Comparison of ENCODE assay signal across 10 mouse cellular contexts in genomic region chr4:135912835-135913234, GRCm38 (mm10). TPM values are rescaled to one million over a fixed set of nuclear protein-coding genes. Genes with fewer than 3 reads are reported as not detected.
DNase-seq lines count a peak whose midpoint lies in the region; ATAC-seq and TF ChIP-seq lines count a peak whose summit lies in the region.
"Had no signal": no experiment of that assay in that cellular context is flagged by ENCODE, and none has a peak within 500 bp of the region (broad histone marks: within the 10 kb centered on the region; RNA-seq: fewer than 3 reads in every experiment).

No protein-coding gene starts in this region.

- peaks cover 19% of the 10 kb centered on the region; the same call in 1 of the 2 replicates for H3K4me1 ChIP-seq in spleen, adult 2 months (ENCODE audit: control insufficient read depth, insufficient read depth, insufficient read length)
- no peaks in the 10 kb centered on the region for H3K4me1 ChIP-seq in hindbrain, embryonic 11.5 days (replicated peaks; ENCODE audit: control insufficient read depth, insufficient read depth, low read length)
- peaks cover 17% of the 10 kb centered on the region for H3K4me1 ChIP-seq in liver, embryonic 16.5 days (ENCODE audit: control insufficient read depth, low read depth, low read length)

- peak; percentile 79 for ATAC-seq in hindbrain, embryonic 11.5 days (ENCODE audit: low FRiP score)
- peak; percentile 41; the same call in 1 of the 2 replicates for ATAC-seq in liver, embryonic 16.5 days (ENCODE audit: low read depth)

- H3K27me3 ChIP-seq in spleen, adult 2 months (ENCODE audit: control insufficient read depth, insufficient read depth, low read length), result no peaks in the 10 kb centered on the region
- no peaks in the 10 kb centered on the region for H3K27me3 ChIP-seq in hindbrain, embryonic 11.5 days (ENCODE audit: control insufficient read depth, insufficient read depth, low read length)
- no peaks in the 10 kb centered on the region for H3K27me3 ChIP-seq in liver, embryonic 16.5 days (ENCODE audit: control insufficient read depth, insufficient read depth, low read depth, low read length)
- H3K27me3 ChIP-seq in splenic B cell, adult 2 months (ENCODE audit: control insufficient read depth, insufficient read depth, low read length, poor library complexity, severe bottlenecking), result no peaks in the 10 kb centered on the region

- TF ChIP-seq POLR2A in spleen, adult 2 months (IDR thresholded peaks at IDR 0.05; ENCODE audit: low read depth, low read length), result no peak

- H3K36me3 ChIP-seq in spleen, adult 2 months (ENCODE audit: control insufficient read depth, insufficient read depth, low read length), result peaks cover 14% of the 10 kb centered on the region
- H3K36me3 ChIP-seq in hindbrain, embryonic 11.5 days (ENCODE audit: control insufficient read depth, insufficient read depth, low read length), result no peaks in the 10 kb centered on the region
- no peaks in the 10 kb centered on the region for H3K36me3 ChIP-seq in liver, embryonic 16.5 days (ENCODE audit: control insufficient read depth, insufficient read depth)
- peaks cover 22% of the 10 kb centered on the region for H3K36me3 ChIP-seq in splenic B cell, adult 2 months (ENCODE audit: control insufficient read depth, insufficient read depth, low read length, poor library complexity, severe bottlenecking)

- WGBS in spleen, adult 2 months, result 29% methylated on average over 3 of the region's 3 CpGs
- 35% methylated on average over 3 of the region's 3 CpGs for WGBS in hindbrain, embryonic 11.5 days
- WGBS in liver, embryonic 16.5 days (ENCODE audit: insufficient replicate concordance), result 18% methylated on average over 3 of the region's 3 CpGs

- no peaks in the 10 kb centered on the region for H3K9me3 ChIP-seq in hindbrain, embryonic 11.5 days (ENCODE audit: control insufficient read depth, low read length)
- no peaks in the 10 kb centered on the region for H3K9me3 ChIP-seq in liver, embryonic 16.5 days (replicated peaks; ENCODE audit: control insufficient read depth, low read length)

- no peak overlapping the region for H3K9ac ChIP-seq in hindbrain, embryonic 11.5 days (ENCODE audit: low read depth, low read length)
- no peak overlapping the region for H3K9ac ChIP-seq in liver, embryonic 16.5 days (ENCODE audit: low read depth, low read length)

- H3K4me3 ChIP-seq in spleen, adult 2 months (ENCODE audit: extremely low read depth, insufficient read depth, insufficient read length), result peak overlapping the region; percentile 36; the same call in 1 of the 2 replicates
- H3K4me3 ChIP-seq in hindbrain, embryonic 11.5 days (ENCODE audit: low read depth, low read length), result no peak overlapping the region
- no peak overlapping the region for H3K4me3 ChIP-seq in liver, embryonic 16.5 days (ENCODE audit: low read depth, low read length)

- H3K27ac ChIP-seq in spleen, adult 2 months (ENCODE audit: insufficient read depth, low read length), result peak overlapping the region; percentile 85
- H3K27ac ChIP-seq in hindbrain, embryonic 11.5 days (ENCODE audit: low read depth, low read length), result peak overlapping the region; percentile 73
- 0 out of 2 replicates have a peak overlapping the region, but pooled peaks have one; percentile 5 for H3K27ac ChIP-seq in liver, embryonic 16.5 days (ENCODE audit: low read length)

- no peak for DNase-seq in spleen, adult 2 months (ENCODE audit: low read depth in 1 of 2, low spot score in 2 of 2)
- no peak for DNase-seq in spleen, postnatal 14 days (ENCODE audit: low spot score in 2 of 2)
- peak; percentile 66 for DNase-seq in hindbrain, embryonic 11.5 days (ENCODE audit: low spot score)
- peak; percentile 45 for DNase-seq in splenic B cell, adult 2 months (ENCODE audit: low read depth, low spot score)
- DNase-seq in kidney, postnatal 25 days, result no peak
- DNase-seq in thymus, postnatal 10 days (ENCODE audit: low spot score in 2 of 2), result no peak
- no peak for DNase-seq in lung, postnatal 14 days
- DNase-seq: heart, postnatal 14 days; thymus, adult 18-20 months had no signal

- TF ChIP-seq CTCF in spleen, adult 2 months (IDR thresholded peaks at IDR 0.05; ENCODE audit: extremely low read depth, insufficient read depth, insufficient read length, insufficient replicate concordance), result no peak

- no peak overlapping the region for H3K4me2 ChIP-seq in hindbrain, embryonic 11.5 days (replicated peaks; ENCODE audit: low read depth, low read length)
- H3K4me2 ChIP-seq in liver, embryonic 16.5 days (ENCODE audit: low read depth, low read length), result no peak overlapping the region

RNA-seq across cellular contexts. Expression of gene Fuca1, which starts 7.7 kb away (rescaled TPM):
- 45.7 TPM in 2 replicates for polyA plus RNA-seq in spleen, adult 2 months (2012; rRNA removed)
- 44.5 and 50.4 TPM in 2 replicates for polyA plus RNA-seq in hindbrain, embryonic 11.5 days (2014; fragmentation: Nextera tagmentation; extraction: Ambion mirVana)
- 22.7 and 28.0 TPM in 2 replicates for polyA plus RNA-seq in liver, embryonic 16.5 days (2015; fragmentation: Nextera tagmentation; extraction: Ambion mirVana)

RNA-seq across cellular contexts. Expression of gene Cnr2, which starts 17.6 kb away (rescaled TPM):
- polyA plus RNA-seq in spleen, adult 2 months (2012; rRNA removed), result 44.8 and 47.2 TPM in 2 replicates
- polyA plus RNA-seq in hindbrain, embryonic 11.5 days (2014; fragmentation: Nextera tagmentation; extraction: Ambion mirVana), result 0.08 and 0.47 TPM in 2 replicates
- polyA plus RNA-seq in liver, embryonic 16.5 days (2015; fragmentation: Nextera tagmentation; extraction: Ambion mirVana), result 2.9 TPM in 2 replicates

RNA-seq across cellular contexts. Expression of gene Hmgcl, which starts 33.4 kb away (rescaled TPM):
- 27.9 and 32.4 TPM in 2 replicates for polyA plus RNA-seq in spleen, adult 2 months (2012; rRNA removed)
- polyA plus RNA-seq in hindbrain, embryonic 11.5 days (2014; fragmentation: Nextera tagmentation; extraction: Ambion mirVana), result 54.0 and 60.7 TPM in 2 replicates
- polyA plus RNA-seq in liver, embryonic 16.5 days (2015; fragmentation: Nextera tagmentation; extraction: Ambion mirVana), result 105 and 107 TPM in 2 replicates

RNA-seq across cellular contexts. Expression of gene Pnrc2, which starts 39.2 kb away (rescaled TPM):
- 12.2 and 14.7 TPM in 2 replicates for polyA plus RNA-seq in spleen, adult 2 months (2012; rRNA removed)
- polyA plus RNA-seq in hindbrain, embryonic 11.5 days (2014; fragmentation: Nextera tagmentation; extraction: Ambion mirVana), result 213 and 226 TPM in 2 replicates
- 74.9 and 81.1 TPM in 2 replicates for polyA plus RNA-seq in liver, embryonic 16.5 days (2015; fragmentation: Nextera tagmentation; extraction: Ambion mirVana)

RNA-seq across cellular contexts. Expression of gene Gale, which starts 50.7 kb away (rescaled TPM):
- polyA plus RNA-seq in spleen, adult 2 months (2012; rRNA removed), result 10.6 and 13.8 TPM in 2 replicates
- 27.9 and 28.1 TPM in 2 replicates for polyA plus RNA-seq in hindbrain, embryonic 11.5 days (2014; fragmentation: Nextera tagmentation; extraction: Ambion mirVana)
- polyA plus RNA-seq in liver, embryonic 16.5 days (2015; fragmentation: Nextera tagmentation; extraction: Ambion mirVana), result 34.5 and 37.6 TPM in 2 replicates

Comparison
In these comparisons a context has a peak if more than half of its experiments do, and no peak if none do; other contexts are left out.
1. DNase-seq: peak in hindbrain, embryonic 11.5 days (single experiment) and splenic B cell, adult 2 months (single experiment); none in spleen, adult 2 months (0 of 2), spleen, postnatal 14 days (0 of 2), kidney, postnatal 25 days (0 of 2), thymus, postnatal 10 days (0 of 2) and lung, postnatal 14 days (single experiment).
2. H3K27ac ChIP-seq: peak in every context shown above with its lines; median percentile 85 in spleen, adult 2 months; 73 in hindbrain, embryonic 11.5 days; 5 in liver, embryonic 16.5 days.
3. RNA of gene Cnr2, which starts 17.6 kb away (polyA plus RNA-seq): 44.8 to 47.2 TPM in spleen, adult 2 months; 2.9 TPM in liver, embryonic 16.5 days and 0.08 to 0.47 TPM in hindbrain, embryonic 11.5 days; every median in the first group is over 10 times any median in the second.